Comparison of ENCODE assay signal across 8 mouse cellular contexts in genomic region chr11:68692010-68692692, GRCm38 (mm10). TPM values are rescaled to one million over a fixed set of nuclear protein-coding genes. Genes with fewer than 3 reads are reported as not detected.
A peak's percentile ranks its signal among the peaks of the same experiment; 100 is the strongest.
DNase-seq lines count a peak whose midpoint lies in the region; ATAC-seq and TF ChIP-seq lines count a peak whose summit lies in the region.

No protein-coding gene starts in this region.

- under 1% methylated on average over 34 of the region's 34 CpGs for WGBS in heart, embryonic 11.5 days (ENCODE audit: insufficient replicate concordance)
- under 1% methylated on average over 34 of the region's 34 CpGs for WGBS in hindbrain, embryonic 10.5 days
- WGBS in liver, postnatal 0 days (ENCODE audit: insufficient replicate concordance) = under 1% methylated on average over 34 of the region's 34 CpGs

- no peaks in the 10 kb centered on the region for H3K36me3 ChIP-seq in heart, embryonic 11.5 days (ENCODE audit: control insufficient read depth, insufficient read depth, low read length)
- H3K36me3 ChIP-seq in hindbrain, embryonic 10.5 days = peaks cover 6% of the 10 kb centered on the region; the same call in 1 of the 2 replicates
- H3K36me3 ChIP-seq in liver, postnatal 0 days (replicated peaks; ENCODE audit: insufficient read depth, low read length) = no peaks in the 10 kb centered on the region

- intact Hi-C loops in heart, postnatal 25 days (cut with DNase I) = loop anchor here (10.0 kb wide), 1 partner anchor 107 kb away; the partner anchor contains the start of gene Ccdc42

- H3K4me1 ChIP-seq in heart, embryonic 11.5 days (ENCODE audit: control insufficient read depth, insufficient read depth, low read length) = peaks cover 14% of the 10 kb centered on the region
- H3K4me1 ChIP-seq in hindbrain, embryonic 10.5 days (replicated peaks) = peaks cover 33% of the 10 kb centered on the region
- peaks cover 26% of the 10 kb centered on the region for H3K4me1 ChIP-seq in liver, postnatal 0 days (ENCODE audit: insufficient read depth)

- H3K27ac ChIP-seq in heart, embryonic 11.5 days (ENCODE audit: low read depth, low read length) = peak overlapping the region; percentile 97
- H3K27ac ChIP-seq in hindbrain, embryonic 10.5 days = peak overlapping the region; percentile 98
- H3K27ac ChIP-seq in liver, postnatal 0 days (ENCODE audit: low read depth) = peak overlapping the region; percentile 92

- H3K4me2 ChIP-seq in heart, embryonic 11.5 days = peak overlapping the region; percentile 83
- peak overlapping the region; percentile 98 for H3K4me2 ChIP-seq in liver, postnatal 0 days (ENCODE audit: low read depth, low read length)

- peak; percentile 71; the same call in 1 of the 2 replicates for TF ChIP-seq POLR2A in brain, embryonic 14.5 days (IDR thresholded peaks at IDR 0.05; ENCODE audit: borderline replicate concordance, extremely low read depth, insufficient read depth, insufficient read length, poor library complexity, severe bottlenecking)

- DNase-seq in heart, postnatal 25 days (ENCODE audit: low spot score) = no peak
- DNase-seq in 3T3-L1 (ENCODE audit: low read depth, low spot score) = peak; percentile 60
- DNase-seq in brain, embryonic 14.5 days (ENCODE audit: low read depth) = no peak
- DNase-seq in hindbrain, embryonic 10.5 days (ENCODE audit: low spot score) = no peak
- DNase-seq in liver, postnatal 0 days = peak; percentile 41
- DNase-seq in testis, postnatal 14 days (ENCODE audit: low spot score) = peak; percentile 44
- no peak for DNase-seq in thymus, postnatal 4 days

- no peak for ATAC-seq in heart, embryonic 11.5 days (replicated peaks; ENCODE audit: insufficient number of reproducible peaks, low FRiP score, low TSS enrichment)
- no peak; the same call in 1 of the 2 replicates for ATAC-seq in liver, postnatal 0 days

- H3K27me3 ChIP-seq in heart, embryonic 11.5 days (ENCODE audit: control insufficient read depth, insufficient read depth, low read length) = no peaks in the 10 kb centered on the region
- no peaks in the 10 kb centered on the region for H3K27me3 ChIP-seq in hindbrain, embryonic 10.5 days (ENCODE audit: insufficient read depth, poor library complexity, severe bottlenecking)
- H3K27me3 ChIP-seq in liver, postnatal 0 days (ENCODE audit: insufficient read depth, low read length) = no peaks in the 10 kb centered on the region

- H3K4me3 ChIP-seq in heart, embryonic 11.5 days (ENCODE audit: low read depth, low read length) = peak overlapping the region; percentile 97
- peak overlapping the region; percentile 93 for H3K4me3 ChIP-seq in hindbrain, embryonic 10.5 days
- peak overlapping the region; percentile 74 for H3K4me3 ChIP-seq in liver, postnatal 0 days (ENCODE audit: low read depth, low read length)

- H3K9me3 ChIP-seq in heart, embryonic 11.5 days (replicated peaks; ENCODE audit: control insufficient read depth, low read length) = no peaks in the 10 kb centered on the region
- H3K9me3 ChIP-seq in hindbrain, embryonic 10.5 days = no peaks in the 10 kb centered on the region
- H3K9me3 ChIP-seq in liver, postnatal 0 days (ENCODE audit: low read length) = no peaks in the 10 kb centered on the region

- peak overlapping the region; percentile 99 for H3K9ac ChIP-seq in heart, embryonic 11.5 days (ENCODE audit: low read depth, low read length)
- peak overlapping the region; percentile 52 for H3K9ac ChIP-seq in liver, postnatal 0 days (replicated peaks)

- TF ChIP-seq CTCF in brain, embryonic 14.5 days (IDR thresholded peaks at IDR 0.05; ENCODE audit: borderline replicate concordance, extremely low read depth, insufficient read depth, insufficient read length) = peak; percentile 36; the same call in 1 of the 2 replicates
- peak; percentile 1; the same call in 1 of the 2 replicates for TF ChIP-seq CTCF in liver, postnatal 0 days (IDR thresholded peaks at IDR 0.05; ENCODE audit: low read depth)

- no peak for TF ChIP-seq EP300 in liver, postnatal 0 days (IDR thresholded peaks at IDR 0.05; ENCODE audit: low read depth)

RNA-seq across cellular contexts. Expression of gene Myh10, which starts 0.8 kb away (rescaled TPM):
- 150 and 190 TPM in 2 replicates for polyA plus RNA-seq in heart, embryonic 11.5 days (2014; fragmentation: Nextera tagmentation; extraction: Ambion mirVana)
- 10 to 100 TPM; 30.4 to 32.0 TPM for total RNA-seq in heart, postnatal 25 days (2021)
- polyA plus RNA-seq in brain, embryonic 14.5 days (2012; rRNA removed) = 141 and 189 TPM in 2 replicates
- 111 and 143 TPM in 2 replicates for polyA plus RNA-seq in hindbrain, embryonic 10.5 days (2016; fragmentation: Nextera tagmentation; extraction: Ambion mirVana)
- 6.8 and 8.0 TPM in 2 replicates for polyA plus RNA-seq in liver, postnatal 0 days (2015; fragmentation: Nextera tagmentation; extraction: Ambion mirVana)

Comparison
In these comparisons a context has a peak if more than half of its experiments do, and no peak if none do; other contexts are left out.
1. DNase-seq: peak in 3T3-L1 (single experiment), liver, postnatal 0 days (single experiment) and testis, postnatal 14 days (single experiment); none in heart, postnatal 25 days (single experiment), brain, embryonic 14.5 days (single experiment), hindbrain, embryonic 10.5 days (single experiment) and thymus, postnatal 4 days (single experiment).
2. RNA of gene Myh10, which starts 0.8 kb away (polyA plus RNA-seq): 141 to 189 TPM in brain, embryonic 14.5 days, 150 to 190 TPM in heart, embryonic 11.5 days and 111 to 143 TPM in hindbrain, embryonic 10.5 days; 6.8 to 8.0 TPM in liver, postnatal 0 days; every median in the first group is over 10 times any median in the second.
3. Peak in every context shown above with its lines, with median percentiles within 50 percentile points of each other: H3K27ac ChIP-seq and H3K4me3 ChIP-seq.